Mouse (Mus musculus) liver, adult 2 months (tissue): ENCODE data around the gene Kat5. TPM values are rescaled to one million over a fixed set of nuclear protein-coding genes. Genes with fewer than 3 reads are reported as not detected.
A peak's percentile ranks its signal among the peaks of the same experiment; 100 is the strongest.

Experiments used
- DNase-seq: peaks from one replicate; pipeline ENCODE4 v3.0.0-alpha.2; 2011; ENCODE audit warnings: low read depth, low spot score; ENCODE audit errors: extremely low read depth
- H3K27ac ChIP-seq: fragments of 200-500 bp; replicated peaks from 2 replicates; pipeline ENCODE4 v1.5.1; 2012; ENCODE audit warnings: low read depth, mild to moderate bottlenecking, control low read depth, inconsistent platforms, low read length; ENCODE audit not compliant: insufficient read depth
- H3K27me3 ChIP-seq: fragments of 200-500 bp; 2 replicates; pipeline ENCODE4 v1.6.1; 2012; ENCODE audit warnings: mild to moderate bottlenecking, moderate library complexity, low read length, inconsistent platforms; ENCODE audit not compliant: control insufficient read depth, insufficient read depth
- H3K36me3 ChIP-seq: fragments of 200-500 bp; 2 replicates; pipeline ENCODE4 v1.6.1; 2012; ENCODE audit warnings: low read length, inconsistent platforms; ENCODE audit not compliant: control insufficient read depth, insufficient read depth
- H3K4me1 ChIP-seq: fragments of 200-500 bp; 2 replicates; pipeline ENCODE4 v1.6.1; 2011; ENCODE audit warnings: low read length; ENCODE audit not compliant: control insufficient read depth, insufficient read depth
- H3K4me3 ChIP-seq: fragments of 200-500 bp; 2 replicates; pipeline ENCODE4 v1.5.1; 2011; ENCODE audit warnings: low read depth, mild to moderate bottlenecking, control low read depth, low read length, moderate library complexity; ENCODE audit not compliant: insufficient read depth
- H3K79me2 ChIP-seq: fragments of 200-500 bp; 2 replicates; pipeline ENCODE4 v1.6.1; 2012; ENCODE audit warnings: inconsistent platforms, mild to moderate bottlenecking, low read length, moderate library complexity; ENCODE audit not compliant: control insufficient read depth, insufficient read depth
- H3K9ac ChIP-seq: fragments of 200-500 bp; 2 replicates; pipeline ENCODE4 v1.6.1; 2012; ENCODE audit warnings: low read depth, mild to moderate bottlenecking, control low read depth, inconsistent platforms, low read length
- CTCF ChIP-seq: fragments of 200-500 bp; IDR thresholded peaks from 2 replicates; pipeline ENCODE4 v1.5.1; 2011; ENCODE audit warnings: low read depth, low read length, control low read depth
- POLR2A ChIP-seq: fragments of 200-500 bp; IDR thresholded peaks from 2 replicates; pipeline ENCODE4 v1.6.1; 2011; ENCODE audit warnings: low read length, control low read depth; ENCODE audit not compliant: insufficient read depth; ENCODE audit errors: extremely low read depth
- WGBS: fragments of 180-500 bp; shearing (Covaris S2); methylation state at CpG from one replicate; pipeline ENCODE4 v1.1.7; 2018; 5-methylcytosine and 5-hydroxymethylcytosine counted together
- polyA plus RNA-seq: library from polyadenylated mRNA; depleted of rRNA; stranded (reverse); fragments of >200 nt; gene quantifications from 2 replicates; pipeline ENCODE4 v1.2.3, GENCODE M21; 2012
- total RNA-seq: library from RNA; depleted of rRNA; stranded (reverse); fragments of >200 nt; gene quantifications from 2 replicates; pipeline ENCODE4 v1.2.3, GENCODE M21; 2014

Gene Kat5
- total and polyA plus RNA-seq, 2 experiments = 15.9 to 23.0 TPM

DNA sequence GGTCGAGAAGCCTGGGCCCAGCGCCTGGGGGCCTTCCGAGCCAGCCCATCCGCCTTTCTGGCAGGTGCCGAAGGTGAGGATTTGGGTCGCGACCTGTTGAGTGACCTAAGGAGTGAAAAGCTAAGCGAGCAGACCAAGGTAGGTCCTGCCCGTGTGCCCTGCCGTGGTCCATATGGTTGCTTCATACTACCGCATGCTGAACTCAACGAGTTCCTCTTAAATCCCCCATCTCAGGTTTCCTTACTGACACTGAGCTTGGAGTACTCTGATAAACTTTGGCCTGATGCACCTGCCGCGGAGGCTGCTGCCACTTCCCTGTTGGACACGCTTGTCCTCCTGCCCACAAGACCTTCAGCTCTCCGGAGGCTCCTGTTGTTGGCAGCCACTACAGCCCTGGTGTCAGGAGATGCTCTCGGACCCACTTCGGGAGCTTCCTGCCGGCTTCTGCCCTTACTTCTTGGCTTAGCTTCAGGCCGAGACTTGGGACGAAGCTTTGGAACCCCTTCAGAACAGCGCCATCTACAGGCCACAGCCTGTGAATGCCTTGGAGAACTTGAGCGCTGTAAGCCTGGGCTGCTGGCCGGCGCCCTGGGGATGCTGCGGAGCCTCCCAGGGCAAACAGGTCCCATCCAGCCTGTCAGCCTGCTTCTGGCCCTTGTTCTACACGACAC, 41.4 kb downstream of the Kat5 start:
- Histone ChIP-seq H3K27ac (0 out of 2 replicates have a peak overlapping the region, but pooled peaks have one; percentile 95), H3K27me3 (no peaks in the 10 kb centered on the region), H3K79me2 (peaks cover 9% of the 10 kb centered on the region; the same call in 1 of the 2 replicates), H3K9ac (peak overlapping the region; percentile 94), H3K4me1 (0 out of 2 replicates have a peak, but pooled peaks cover 4% of the 10 kb centered on the region), H3K36me3 (no peaks in the 10 kb centered on the region), H3K4me3 (peak overlapping the region; percentile 99)
- TF ChIP-seq POLR2A (no peak), CTCF (peak; percentile 87)
- DNase-seq = peak; percentile 71
- WGBS = 11% methylated on average over 27 of the region's 27 CpGs

DNA sequence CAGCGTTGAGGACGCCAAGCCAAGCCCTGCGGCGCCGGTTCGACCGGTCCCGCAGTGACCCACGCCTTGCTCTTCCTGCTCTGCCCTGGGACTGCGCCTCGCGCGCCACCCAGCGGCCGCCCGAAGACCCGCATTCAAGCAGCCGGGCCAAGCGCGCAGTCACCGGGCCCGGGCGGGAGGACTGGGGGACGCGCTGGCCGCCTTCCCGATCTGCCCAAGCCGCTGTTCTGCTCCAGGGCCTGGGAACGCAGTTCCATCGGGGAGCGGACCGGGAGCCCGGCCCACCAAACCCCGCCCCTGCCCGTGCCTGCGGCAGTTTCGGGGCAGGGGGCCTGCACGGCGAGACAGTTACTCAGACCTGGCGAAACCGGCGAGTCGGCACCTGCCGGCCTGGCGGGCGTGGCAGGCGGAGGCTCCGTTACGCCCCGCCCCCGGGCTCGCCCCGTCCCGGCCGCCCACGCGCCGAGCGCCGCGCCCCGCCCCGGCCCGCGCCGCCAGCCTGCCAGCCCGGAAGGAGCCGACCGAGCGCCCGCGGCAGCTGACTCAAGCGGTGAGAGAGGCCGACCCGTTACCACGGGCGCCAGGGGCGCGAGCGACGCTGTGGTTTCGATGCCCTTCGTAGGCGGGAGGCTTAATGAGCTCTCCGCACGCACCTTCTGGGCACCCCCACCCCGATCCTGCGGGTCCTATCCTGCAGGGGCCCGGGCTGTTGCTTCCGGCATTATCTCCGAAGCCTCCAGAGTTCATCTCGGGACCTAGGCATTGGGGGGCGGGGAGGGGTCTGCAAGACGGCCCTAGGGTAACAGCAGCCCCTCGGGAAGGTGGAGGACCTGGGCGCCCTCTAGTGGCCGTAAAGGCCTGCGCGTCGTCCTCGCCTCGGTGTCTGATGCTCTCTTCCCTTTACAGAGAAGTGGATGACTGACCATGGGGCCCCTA, 42.2 kb downstream of the Kat5 start, which contains the start of gene Ap5b1:
TSS of gene Ap5b1 (plus strand) at position 492 of the 936 bp plus-strand sequence.
- Histone ChIP-seq H3K4me1 (0 out of 2 replicates have a peak, but pooled peaks cover 4% of the 10 kb centered on the region), H3K4me3 (peak within 1 kb of the TSS; percentile 99), H3K79me2 (peaks cover 9% of the 10 kb centered on the region; the same call in 1 of the 2 replicates), H3K27ac (peak within 1 kb of the TSS; percentile 96), H3K27me3 (no peaks in the 10 kb centered on the region), H3K36me3 (no peaks in the 10 kb centered on the region), H3K9ac (peak within 1 kb of the TSS; percentile 94)
- TF ChIP-seq CTCF = peak; percentile 88
- 0 out of 2 replicates have a peak, but pooled peaks have one; percentile 55 for TF ChIP-seq POLR2A
- WGBS = under 1% methylated on average over 102 of the region's 102 CpGs
- DNase-seq = peak; percentile 56

DNA sequence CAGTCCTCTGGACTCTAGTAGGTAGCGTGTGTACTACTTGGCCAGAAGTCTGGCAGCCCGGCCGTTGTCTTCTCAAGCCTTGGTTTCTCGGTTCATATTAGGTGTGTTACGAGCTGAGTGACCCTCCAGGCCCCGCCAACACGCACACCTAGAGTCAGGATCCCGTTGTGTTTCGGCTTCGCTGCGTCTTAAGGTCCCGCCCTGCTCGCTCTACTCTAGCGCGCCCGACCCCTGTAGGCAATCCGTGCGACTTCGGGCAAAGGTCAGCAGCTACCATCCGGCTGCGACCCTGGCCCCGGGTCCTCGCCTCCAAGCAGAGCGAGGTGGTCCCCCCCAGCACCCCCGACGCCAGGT, 42.9 kb downstream of the Kat5 start:
- TF ChIP-seq POLR2A (no peak; the same call in 1 of the 2 replicates), CTCF (no peak)
- Histone ChIP-seq H3K36me3 (no peaks in the 10 kb centered on the region), H3K4me1 (0 out of 2 replicates have a peak, but pooled peaks cover 4% of the 10 kb centered on the region), H3K27me3 (no peaks in the 10 kb centered on the region), H3K4me3 (peak overlapping the region; percentile 99), H3K27ac (peak overlapping the region; percentile 96), H3K9ac (peak overlapping the region; percentile 94), H3K79me2 (peaks cover 9% of the 10 kb centered on the region; the same call in 1 of the 2 replicates)
- DNase-seq = no peak
- under 1% methylated on average over 26 of the region's 26 CpGs for WGBS

DNA sequence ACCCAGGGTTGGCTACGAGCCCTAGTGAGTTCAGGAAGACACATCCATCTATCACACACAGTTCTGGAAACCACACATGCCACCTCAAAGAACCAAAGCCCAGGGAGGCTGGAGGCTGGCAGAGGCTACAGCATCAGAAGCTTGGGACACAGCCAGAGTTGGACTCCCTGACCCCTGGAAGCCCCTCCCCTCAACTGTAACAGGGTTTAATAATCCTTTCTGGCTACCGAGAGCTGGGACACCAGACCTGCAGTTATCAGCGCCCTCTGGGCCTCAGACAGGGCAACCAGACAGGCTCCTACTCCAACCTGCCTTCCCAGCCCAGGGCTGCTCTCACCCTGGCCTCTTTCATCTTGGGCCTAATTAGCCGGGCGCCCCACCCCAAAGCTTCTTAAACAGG, 43.7 kb downstream of the Kat5 start:
- 72% methylated on average over 5 of the region's 5 CpGs for WGBS
- DNase-seq = no peak
- Histone ChIP-seq H3K27ac (no peak overlapping the region), H3K4me3 (no peak overlapping the region), H3K79me2 (peaks cover 9% of the 10 kb centered on the region; the same call in 1 of the 2 replicates), H3K36me3 (no peaks in the 10 kb centered on the region), H3K9ac (no peak overlapping the region), H3K4me1 (0 out of 2 replicates have a peak, but pooled peaks cover 4% of the 10 kb centered on the region), H3K27me3 (peaks cover 2% of the 10 kb centered on the region; the same call in 1 of the 2 replicates)
- TF ChIP-seq POLR2A (no peak), CTCF (no peak)

DNA sequence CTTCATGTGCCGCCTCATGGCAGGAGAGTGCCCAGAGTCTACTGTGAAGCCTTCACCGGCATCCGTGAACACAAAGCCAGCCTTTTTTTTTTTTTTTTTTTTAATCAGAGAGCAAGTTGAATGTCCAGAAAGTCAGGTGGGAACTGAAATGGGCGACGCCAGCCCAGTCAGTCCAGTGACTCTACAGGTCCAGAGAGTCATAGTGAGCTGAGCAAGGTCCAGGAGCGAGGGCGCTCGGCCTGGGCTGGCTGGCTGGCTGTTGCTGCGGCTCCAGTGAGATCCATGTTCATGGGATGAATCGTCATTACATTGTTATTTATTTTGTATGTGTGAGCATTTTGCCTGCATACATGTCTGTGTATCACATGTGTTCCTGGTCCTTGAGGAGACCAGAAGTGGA, 47.3 kb downstream of the Kat5 start:
- DNase-seq = no peak
- H3K4me3 ChIP-seq = no peak overlapping the region
- WGBS = 94% methylated on average over 10 of the region's 10 CpGs
- no peak overlapping the region for H3K9ac ChIP-seq
- peaks cover 8% of the 10 kb centered on the region for H3K4me1 ChIP-seq
- peaks cover 25% of the 10 kb centered on the region for H3K27me3 ChIP-seq
- TF ChIP-seq CTCF (no peak), POLR2A (no peak)
- H3K79me2 ChIP-seq = no peaks in the 10 kb centered on the region
- no peaks in the 10 kb centered on the region for H3K36me3 ChIP-seq
- H3K27ac ChIP-seq = no peak overlapping the region
